Mouse (Mus musculus) kidney, adult 2 months (tissue): ENCODE data around the gene Ncf1.

Experiments used
- CTCF ChIP-seq: fragments of 200-500 bp; conservative IDR thresholded peaks from 2 replicates; pipeline ENCODE4 v1.5.1; 2011; ENCODE audit warnings: low read depth, mild to moderate bottlenecking, control low read depth, low read length, moderate library complexity, mixed read lengths; ENCODE audit not compliant: insufficient read depth, insufficient read length
- POLR2A ChIP-seq: fragments of 200-500 bp; IDR thresholded peaks from one replicate; pipeline ENCODE4 v1.6.1; 2011; ENCODE audit warnings: low read depth, low read length, control low read depth

GRCm38 (mm10) chr5:134265890-134266289 lies 36.5 kb upstream of the Ncf1 start:
- no peak for TF ChIP-seq CTCF
- no peak for TF ChIP-seq POLR2A
